ENCODE assay signal across 21 mouse cellular contexts in genomic region chr5:85671121-85671520, GRCm38 (mm10).
DNase-seq lines count a peak whose midpoint lies in the region; ATAC-seq lines count a peak whose summit lies in the region.
"Had no signal": no experiment of that assay in that cellular context is flagged by ENCODE, and none has a peak within 500 bp of the region (broad histone marks: within the 10 kb centered on the region; RNA-seq: fewer than 3 reads in every experiment).

No protein-coding gene starts in this region.

- peak; percentile 97 for ATAC-seq in frontal cortex, adult (ENCODE audit: low TSS enrichment)
- ATAC-seq: activated CD4-positive, CD25-positive, alpha-beta regulatory T cell, adult 4 months; CD4-positive, CD25-positive, alpha-beta regulatory T cell, adult 4 months; forebrain, embryonic 14.5 days; forebrain, embryonic 16.5 days; Patski had no signal

- no peak for DNase-seq in frontal cortex, postnatal 10 days (ENCODE audit: low spot score in 2 of 2)
- peak; percentile 2 for DNase-seq in right cerebral cortex, adult 18-20 months
- DNase-seq in right cerebral cortex, postnatal 25 days = no peak
- DNase-seq in thymus, adult 18-20 months = no peak
- DNase-seq: adrenal gland, adult 8-10 months; adrenal gland, postnatal 14 days; adrenal gland, postnatal 36 days; B cell, adult 2 months; cerebellum, adult 11 months; cerebellum, adult 18-20 months; cerebellum, adult 8-10 months; cerebellum, adult 9-11 months; cerebellum, postnatal 14 days; cerebellum, postnatal 36 days; embryo, embryonic 11 days had no signal
